Mouse (Mus musculus) layer of hippocampus, postnatal 10 days (tissue): ENCODE results near the gene Ctu1. TPM values are rescaled to one million over a fixed set of nuclear protein-coding genes. Genes with fewer than 3 reads are reported as not detected.
"Not testable (repeated sequence)": the region's sequence is repeated elsewhere in the genome, so short reads cannot be mapped to it uniquely, and the experiment has no call there.

Source experiments
- DNase-seq, 2 experiments: peaks; one replicate each; pipeline ENCODE4 v3.0.0; 2021; ENCODE audit warnings: low spot score in 2 of 2
- total RNA-seq, 2 experiments: library from RNA; stranded (reverse); gene quantifications; 2 replicates each; pipeline ENCODE4 v1.2.3; 2021

The Ctu1 gene
- total RNA-seq, 2 experiments from 2014 or later = 15.0 to 15.2 TPM

DNA sequence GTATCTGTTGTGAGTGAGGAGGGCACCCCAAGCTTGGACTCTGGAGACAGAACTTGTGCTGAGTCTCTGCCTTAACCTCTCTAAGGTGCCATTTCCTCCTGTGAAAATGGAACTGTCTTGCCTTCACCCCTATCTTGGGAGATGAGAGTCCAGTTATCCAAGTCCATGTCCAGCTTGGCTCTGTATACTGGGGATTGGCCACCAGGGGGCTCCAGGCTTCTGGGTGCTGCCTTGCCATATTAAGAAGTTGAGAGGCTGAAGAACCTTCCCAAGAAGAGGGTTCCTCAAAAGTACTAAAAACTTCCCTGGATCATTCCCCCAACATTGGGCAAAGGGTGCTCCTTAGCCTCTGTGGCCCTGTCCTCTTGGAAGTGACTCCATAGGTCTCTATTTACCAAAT is 6.7 kb downstream of the Ctu1 start:
- peak in 1 of 2 experiments; percentile 35 for DNase-seq

- DNase-seq = peak; percentile 78 to 79
Measured at GRCm38 (mm10) chr7:43680960-43681359, 9.1 kb downstream of the Ctu1 start.

DNA sequence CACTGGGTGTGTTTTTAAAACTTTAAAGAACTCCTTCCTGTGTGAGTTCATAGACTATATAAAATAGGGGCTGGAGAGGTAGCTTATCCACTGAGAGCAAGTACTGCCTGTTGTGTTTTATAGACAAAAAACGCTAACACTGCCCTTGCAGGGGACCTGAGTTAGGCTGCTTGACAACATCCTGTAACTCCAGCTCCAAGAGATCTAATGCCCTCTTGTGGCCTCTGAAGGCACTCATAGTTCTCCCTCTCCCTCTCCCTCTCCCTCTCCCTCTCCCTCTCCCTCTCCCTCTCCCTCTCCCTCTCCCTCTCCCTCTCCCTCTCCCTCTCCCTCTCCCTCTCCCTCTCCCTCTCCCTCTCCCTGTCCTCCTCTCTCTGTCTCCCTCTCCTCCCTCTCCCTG is 10.7 kb downstream of the Ctu1 start:
- not testable (repeated sequence) for DNase-seq

DNA sequence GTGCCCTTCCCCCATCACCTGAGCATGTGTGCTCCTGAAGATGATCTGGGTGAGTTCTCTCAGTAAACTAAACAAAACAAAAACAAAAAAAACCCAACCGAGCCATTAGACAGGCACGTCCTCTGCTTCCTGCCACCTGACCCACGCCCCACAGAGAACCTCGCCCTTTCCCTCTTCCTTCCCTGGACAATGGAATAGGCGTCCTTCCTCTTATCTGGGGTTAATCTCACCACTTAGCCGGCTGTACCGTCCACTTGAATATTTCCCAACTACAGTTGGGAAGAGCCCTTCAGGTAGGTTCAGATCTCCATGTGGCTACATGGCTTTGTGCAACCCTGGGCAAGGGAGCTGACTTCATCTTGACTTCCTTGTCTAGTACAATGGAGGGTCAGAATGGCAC is 13.3 kb downstream of the Ctu1 start:
- no peak for DNase-seq

DNA sequence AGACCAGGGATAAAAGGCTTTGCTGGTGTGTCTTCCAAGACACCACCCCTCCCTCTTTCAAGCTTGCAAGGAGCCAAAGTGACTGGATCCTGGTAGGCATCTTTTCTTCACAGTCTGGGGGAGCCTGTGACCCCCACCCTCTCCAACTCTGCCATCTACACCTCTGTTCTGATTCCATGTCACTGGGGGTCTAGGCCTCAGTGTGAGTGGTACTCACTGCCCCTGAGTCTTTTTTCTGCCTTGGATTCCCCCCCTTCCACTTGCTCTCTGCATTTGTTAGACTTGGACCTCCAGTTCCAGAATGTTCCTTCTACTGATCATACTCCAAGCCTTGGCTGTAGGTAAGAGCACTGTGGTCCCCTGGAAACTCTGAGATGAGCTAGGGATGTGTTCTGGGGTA is 18.3 kb downstream of the Ctu1 start, which contains the start of gene Klk14:
Klk14 (plus strand) TSS at position 301 of the 400 bp plus-strand sequence.
- no peak for DNase-seq

- no peak for DNase-seq
Measured at GRCm38 (mm10) chr7:43710031-43710430, 38.2 kb downstream of the Ctu1 start.

DNA sequence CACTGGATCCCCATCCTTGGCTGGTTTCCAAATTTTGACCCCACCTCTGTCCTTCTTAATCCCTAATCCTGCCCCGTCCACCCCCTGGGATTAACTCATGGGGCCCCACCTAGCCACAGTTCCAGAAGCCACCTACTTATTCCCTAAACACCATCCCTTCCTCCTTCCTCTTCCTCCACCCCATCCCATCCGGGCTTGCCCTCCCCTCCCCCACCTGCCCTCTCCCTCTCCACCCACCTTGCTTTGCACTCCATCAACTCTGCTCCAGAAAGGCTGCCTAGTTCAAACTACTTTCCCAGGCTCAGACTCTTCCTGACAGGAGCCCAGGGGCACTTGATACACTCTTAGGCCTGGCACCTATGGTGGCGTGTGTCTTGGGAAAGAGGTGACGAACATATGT is 40.5 kb downstream of the Ctu1 start, which contains the start of gene Klk13:
Klk13 (plus strand) TSS at position 301 of the 400 bp plus-strand sequence.
- DNase-seq = no peak

DNA sequence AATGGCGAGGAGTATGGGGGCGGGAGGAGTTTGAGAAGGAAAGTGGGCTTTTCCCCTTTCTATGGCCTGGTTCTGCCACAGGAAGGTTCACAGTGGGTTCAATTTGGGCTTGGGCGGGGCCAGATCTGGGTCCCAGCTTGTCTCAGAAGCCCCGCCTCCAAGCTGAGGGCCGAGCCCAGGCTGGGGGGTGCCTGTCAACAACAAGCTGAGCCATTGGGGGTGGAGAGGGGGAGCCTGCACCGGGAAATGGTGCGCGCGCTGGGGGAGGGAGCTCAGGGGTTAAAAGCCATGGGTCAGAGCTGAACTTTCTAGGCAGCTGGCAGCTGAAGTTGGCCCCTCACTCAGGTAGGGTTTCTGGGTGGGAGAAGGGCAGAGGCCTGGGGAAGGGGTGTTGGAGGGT is 41.1 kb downstream of the Ctu1 start:
- no peak for DNase-seq

GRCm38 (mm10) chr7:43713741-43714351 is 42.0 kb downstream of the Ctu1 start:
- DNase-seq = no peak

Other genes with a start within 250 kb of the Ctu1 start
- gene Lim2, start 244.3 kb upstream of the Ctu1 start, total RNA-seq = not detected
- gene Nkg7, start 234.9 kb upstream of the Ctu1 start, total RNA-seq = not detected
- gene Cldnd2, start 231.2 kb upstream of the Ctu1 start, total RNA-seq = not detected
- 10 to 100 TPM; 61.8 to 68.0 TPM for gene Etfb, start 227.9 kb upstream of the Ctu1 start, total RNA-seq
- 1 to 10 TPM; 2.0 to 2.1 TPM for gene Gm45233, start 227.9 kb upstream of the Ctu1 start, total RNA-seq
- gene Vsig10l, start 208.9 kb upstream of the Ctu1 start, total RNA-seq = 1 to 10 TPM; 3.6 to 5.5 TPM
- 10 to 100 TPM; 51.1 to 51.6 TPM for gene Iglon5, start 181.9 kb upstream of the Ctu1 start, total RNA-seq
- gene 4931406B18Rik, start 166.1 kb upstream of the Ctu1 start, total RNA-seq = not detected
- 1 to 10 TPM; 5.5 to 8.4 TPM for gene Cd33, start 127.6 kb upstream of the Ctu1 start, total RNA-seq
- 1 to 10 TPM; 6.4 to 6.5 TPM for gene Zfp658, start 109.8 kb upstream of the Ctu1 start, total RNA-seq
- gene Zfp719, start 92.4 kb upstream of the Ctu1 start, total RNA-seq = 10 to 100 TPM; 19.9 to 25.9 TPM
- gene Zfp819, start 64.8 kb upstream of the Ctu1 start, total RNA-seq = under 1 TPM in 1 of 2 experiments, not detected in 1; 0.36 TPM
- under 1 TPM in 1 of 2 experiments, not detected in 1; 0.16 TPM for gene Ceacam18, start 37.3 kb upstream of the Ctu1 start, total RNA-seq
- 1 to 10 TPM in 1 of 2 experiments, under 1 TPM in 1; 0.71 to 1.0 TPM for gene Siglece, start 11.9 kb upstream of the Ctu1 start, total RNA-seq
- gene Klk14, start 18.4 kb downstream of the Ctu1 start, total RNA-seq = under 1 TPM in 1 of 2 experiments, not detected in 1; 0.27 TPM
- not detected for gene Klk13, start 40.6 kb downstream of the Ctu1 start, total RNA-seq
- gene Klk12, start 96.9 kb downstream of the Ctu1 start, total RNA-seq = not detected
- not detected for gene Klk11, start 102.6 kb downstream of the Ctu1 start, total RNA-seq
- under 1 TPM; 0.31 to 0.43 TPM for gene Klk10, start 109.0 kb downstream of the Ctu1 start, total RNA-seq
- not detected for gene Klk9, start 119.9 kb downstream of the Ctu1 start, total RNA-seq
- gene Klk8, start 125.6 kb downstream of the Ctu1 start, total RNA-seq = 10 to 100 TPM; 23.5 to 25.0 TPM
- gene Klk7, start 139.3 kb downstream of the Ctu1 start, total RNA-seq = under 1 TPM; 0.29 to 0.62 TPM
- not detected for gene Klk6, start 152.5 kb downstream of the Ctu1 start, total RNA-seq
- not detected for gene Klk5, start 170.0 kb downstream of the Ctu1 start, total RNA-seq
- gene Klk4, start 209.1 kb downstream of the Ctu1 start, total RNA-seq = not detected